Mouse (Mus musculus): ENCODE measurements around the gene Prex1. TPM values are rescaled to one million over a fixed set of nuclear protein-coding genes. Genes with fewer than 3 reads are reported as not detected.

The Prex1 gene
- total and polyA plus RNA-seq, 3 experiments = 5.5 to 19.5 (median 18.5) TPM

- H3K36me3 ChIP-seq (replicated peaks in 1 of 2; ENCODE audit: control insufficient read depth in 1 of 2, insufficient read depth in 1 of 2, low read length in 1 of 2) = peaks cover 0 to 35% of the 10 kb centered on the region in 2 experiments
- no peaks in the 10 kb centered on the region for H3K27me3 ChIP-seq (replicated peaks)
- no peak overlapping the region for H3K27ac ChIP-seq (ENCODE audit: insufficient read depth, low read depth)
- no peak overlapping the region for H3K4me3 ChIP-seq (replicated peaks in 1 of 3; ENCODE audit: low read depth in 2 of 3, low read length in 2 of 3, poor library complexity in 1 of 3)
- H3K79me2 ChIP-seq (replicated peaks; ENCODE audit: control insufficient read depth, extremely low read depth, insufficient read depth, poor library complexity, severe bottlenecking) = no peaks in the 10 kb centered on the region
- no peak for TF ChIP-seq CHD1 (IDR thresholded peaks at IDR 0.05; ENCODE audit: low read depth, low read length)
- no peak for TF ChIP-seq MEF2A (IDR thresholded peaks at IDR 0.05; ENCODE audit: borderline replicate concordance, low read depth, low read length)
- no peak for TF ChIP-seq SMC3 (IDR thresholded peaks at IDR 0.05; ENCODE audit: low read depth, low read length)
- TF ChIP-seq RAD21 (IDR thresholded peaks at IDR 0.05; ENCODE audit: low read depth, low read length) = no peak
- TF ChIP-seq ZC3H11A (IDR thresholded peaks at IDR 0.05; ENCODE audit: low read depth, low read length) = no peak
- TF ChIP-seq ZMIZ1 (IDR thresholded peaks at IDR 0.05; ENCODE audit: low read depth, low read length) = no peak
- no peak for TF ChIP-seq MAX (IDR thresholded peaks at IDR 0.05; ENCODE audit: low read length)
- TF ChIP-seq HCFC1 (IDR thresholded peaks at IDR 0.05; ENCODE audit: low read depth, low read length) = no peak
- TF ChIP-seq ZKSCAN1 (IDR thresholded peaks at IDR 0.05; ENCODE audit: borderline replicate concordance, low read depth, low read length) = no peak
- no peak for TF ChIP-seq EP300 (IDR thresholded peaks at IDR 0.05; ENCODE audit: low read length)
- TF ChIP-seq POLR2A (IDR thresholded peaks at IDR 0.05; ENCODE audit: low read depth, low read length) = no peak
- no peak for TF ChIP-seq KAT2A (IDR thresholded peaks at IDR 0.05; ENCODE audit: insufficient replicate concordance, low read length)
- TF ChIP-seq USF2 (conservative IDR thresholded peaks at IDR 0.05; ENCODE audit: low read depth, low read length) = no peak
- dilution Hi-C loops (cut with MboI; ENCODE audit: extremely low pct_ligation_motif_present, extremely low pct_unique_long_range_greater_than_20kb, low sequenced_read_pairs) (no loop called here), in situ Hi-C loops (cut with MboI; ENCODE audit: low pct_ligation_motif_present, low pct_unique_long_range_greater_than_20kb, low sequenced_read_pairs) (no loop called here)
- H3K9me3 ChIP-seq (replicated peaks; ENCODE audit: low read length) = no peaks in the 10 kb centered on the region
- no peak overlapping the region for H3K4me2 ChIP-seq (ENCODE audit: insufficient read depth, low read depth, poor library complexity, severe bottlenecking)
- DNase-seq (ENCODE audit: extremely low read depth) = no peak
- no peak overlapping the region for H3K9ac ChIP-seq (ENCODE audit: insufficient read depth, low read depth)
- H3K4me1 ChIP-seq (ENCODE audit: control insufficient read depth in 1 of 2, insufficient read depth in 2 of 2) = peaks cover 33 to 79% of the 10 kb centered on the region in 2 experiments
Measured at GRCm38 (mm10) chr2:166662595-166663160, 51.0 kb downstream of the Prex1 start.

- Histone ChIP-seq H3K4me1 (ENCODE audit: control insufficient read depth in 1 of 2, insufficient read depth in 2 of 2) (peaks cover 28 to 79% of the 10 kb centered on the region in 2 experiments), H3K27me3 (replicated peaks) (no peaks in the 10 kb centered on the region), H3K79me2 (replicated peaks; ENCODE audit: control insufficient read depth, extremely low read depth, insufficient read depth, poor library complexity, severe bottlenecking) (no peaks in the 10 kb centered on the region), H3K9ac (ENCODE audit: insufficient read depth, low read depth) (no peak overlapping the region), H3K36me3 (replicated peaks in 1 of 2; ENCODE audit: control insufficient read depth in 1 of 2, insufficient read depth in 1 of 2, low read length in 1 of 2) (peaks cover 0 to 31% of the 10 kb centered on the region in 2 experiments), H3K4me2 (ENCODE audit: insufficient read depth, low read depth, poor library complexity, severe bottlenecking) (no peak overlapping the region), H3K9me3 (replicated peaks; ENCODE audit: low read length) (no peaks in the 10 kb centered on the region), H3K4me3 (replicated peaks in 1 of 3; ENCODE audit: low read depth in 2 of 3, low read length in 2 of 3, poor library complexity in 1 of 3) (no peak overlapping the region), H3K27ac (ENCODE audit: insufficient read depth, low read depth) (no peak overlapping the region)
- no peak for TF ChIP-seq NRF1 (IDR thresholded peaks at IDR 0.05; ENCODE audit: low read depth, low read length)
- no peak for TF ChIP-seq POLR2AphosphoS2 (IDR thresholded peaks at IDR 0.05; ENCODE audit: low read depth, low read length)
- in situ Hi-C loops (cut with MboI; ENCODE audit: low pct_ligation_motif_present, low pct_unique_long_range_greater_than_20kb, low sequenced_read_pairs) (no loop called here), dilution Hi-C loops (cut with MboI; ENCODE audit: extremely low pct_ligation_motif_present, extremely low pct_unique_long_range_greater_than_20kb, low sequenced_read_pairs) (no loop called here)
- DNase-seq (ENCODE audit: extremely low read depth) = no peak
Measured at GRCm38 (mm10) chr2:166661971-166662370, 51.7 kb downstream of the Prex1 start.
